Mouse (Mus musculus) yolk sac, embryonic 10.5 days (tissue): ENCODE data around the gene Pask.
A peak's percentile ranks its signal among the peaks of the same experiment; 100 is the strongest.
"Not testable (repeated sequence)": the region's sequence is repeated elsewhere in the genome, so short reads cannot be mapped to it uniquely, and the experiment has no call there.

Experiments
- DNase-seq: peaks from one replicate; pipeline ENCODE4 v3.0.0-alpha.2; 2017; ENCODE audit warnings: low spot score

Gene Pask

DNA sequence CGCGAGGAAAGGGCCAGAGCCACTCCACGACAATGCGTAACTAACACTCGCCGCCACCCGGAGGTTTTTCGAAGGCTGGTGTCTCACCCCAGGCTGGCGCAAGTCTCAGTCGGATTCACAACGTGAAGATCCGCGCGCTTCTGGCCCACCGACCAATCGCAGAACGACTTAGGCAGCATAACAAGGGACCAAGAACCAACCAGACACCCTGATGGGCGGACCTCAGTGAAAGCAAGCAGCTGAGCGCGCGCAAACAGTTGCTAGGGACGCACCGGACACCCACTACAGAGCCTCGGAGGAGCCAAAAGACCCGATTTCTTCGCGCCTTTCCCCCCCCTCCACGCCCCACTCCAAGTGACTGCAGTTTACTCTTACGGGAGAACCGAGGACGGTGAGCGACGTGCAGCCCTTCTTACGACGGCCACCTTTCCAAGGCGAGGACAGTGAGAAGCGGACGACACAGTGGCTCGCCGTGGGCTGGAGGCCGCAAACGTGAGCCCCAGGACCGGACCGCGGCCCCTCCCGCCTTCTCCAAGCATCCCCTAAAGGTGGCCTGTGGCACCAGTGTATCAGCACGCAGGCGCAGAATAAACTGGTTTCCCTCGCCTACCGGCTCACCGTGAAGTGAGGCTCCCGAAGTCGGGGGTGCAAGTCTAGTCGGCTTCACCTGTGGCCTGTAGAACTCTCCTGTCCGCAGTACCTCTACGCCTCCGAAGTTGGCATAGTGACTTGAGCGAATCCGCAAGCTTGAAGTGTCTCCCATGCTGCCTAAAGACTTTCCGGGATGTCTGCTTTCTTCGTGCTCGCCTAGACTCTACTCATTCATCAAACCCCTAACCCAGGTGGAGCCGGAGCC, at the start of gene Pask, which contains the start of gene Ppp1r7:
TSS of gene Pask (minus strand) at position 835 of the 856 bp plus-strand sequence.
TSS of gene Ppp1r7 (plus strand) at position 207 of the 856 bp plus-strand sequence.
- DNase-seq: peak; percentile 97

DNA sequence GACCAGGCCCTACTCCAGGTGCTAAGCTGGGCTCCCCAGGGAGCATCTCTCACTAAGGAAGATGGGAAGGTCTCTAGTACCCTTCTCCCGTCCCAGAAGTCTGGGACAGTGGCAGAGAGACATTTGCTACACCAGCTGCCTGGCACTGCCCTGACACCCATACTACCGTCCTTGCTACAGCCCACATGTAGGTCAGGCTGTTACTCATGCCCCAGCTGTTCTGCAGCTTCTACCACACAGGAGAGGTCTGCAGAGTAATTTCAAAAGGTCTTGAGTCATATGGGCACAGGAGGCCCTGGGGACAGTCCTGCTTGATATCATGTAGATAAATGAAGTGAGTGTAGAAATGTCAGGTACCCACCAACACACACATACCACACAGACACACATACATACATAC, 45.6 kb upstream of the Pask start:
- no peak for DNase-seq

GRCm38 (mm10) chr1:93387198-93387597, 43.9 kb upstream of the Pask start:
- no peak for DNase-seq

DNA sequence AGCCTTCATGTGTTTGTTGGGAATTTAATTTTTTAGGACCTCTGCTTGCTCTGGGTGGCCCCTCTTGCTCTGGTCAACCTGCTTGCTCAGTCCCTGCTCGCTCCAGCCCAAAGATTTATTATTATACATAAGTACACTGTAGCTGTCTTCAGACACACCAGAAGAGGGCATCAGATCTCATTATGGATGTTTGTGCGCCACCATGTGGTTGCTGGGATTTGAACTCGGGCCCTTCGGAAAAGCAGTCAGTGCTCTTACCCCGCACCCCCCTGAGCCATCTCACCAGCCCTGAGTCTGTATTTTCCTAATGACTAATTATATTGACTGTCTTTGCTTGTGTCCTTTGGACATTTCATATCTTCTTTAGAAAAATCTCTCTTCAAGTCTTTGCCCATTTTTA, 35.8 kb upstream of the Pask start:
- no peak for DNase-seq

DNA sequence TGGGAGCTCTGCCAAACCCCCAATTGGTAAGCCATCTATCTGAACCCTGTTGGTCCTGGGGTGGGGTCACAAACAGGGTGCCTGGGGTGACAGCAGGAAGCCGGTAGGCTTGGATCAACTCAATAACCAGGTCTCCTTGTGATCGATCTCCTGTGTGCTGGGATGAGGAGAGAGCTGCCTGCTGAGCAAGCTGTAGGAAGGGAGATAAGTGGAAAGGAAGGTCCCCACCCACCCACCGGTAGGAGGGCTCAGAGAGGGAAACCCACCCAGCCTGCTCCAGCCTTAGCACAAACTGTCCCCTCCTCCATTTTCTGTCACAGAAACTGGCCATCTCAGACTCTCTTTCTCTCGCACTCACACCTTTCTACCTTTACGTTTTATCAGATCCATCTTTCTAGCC, 34.0 kb upstream of the Pask start:
- DNase-seq: no peak

- no peak for DNase-seq
These were observed 30.4 kb upstream of the Pask start, which contains the start of gene Ano7 for GRCm38 (mm10) chr1:93373665-93374064. Gene Ano7 (plus strand): TSS chr1:93373930.

- no peak for DNase-seq
These were observed 22.4 kb upstream of the Pask start for GRCm38 (mm10) chr1:93365641-93366040.

DNA sequence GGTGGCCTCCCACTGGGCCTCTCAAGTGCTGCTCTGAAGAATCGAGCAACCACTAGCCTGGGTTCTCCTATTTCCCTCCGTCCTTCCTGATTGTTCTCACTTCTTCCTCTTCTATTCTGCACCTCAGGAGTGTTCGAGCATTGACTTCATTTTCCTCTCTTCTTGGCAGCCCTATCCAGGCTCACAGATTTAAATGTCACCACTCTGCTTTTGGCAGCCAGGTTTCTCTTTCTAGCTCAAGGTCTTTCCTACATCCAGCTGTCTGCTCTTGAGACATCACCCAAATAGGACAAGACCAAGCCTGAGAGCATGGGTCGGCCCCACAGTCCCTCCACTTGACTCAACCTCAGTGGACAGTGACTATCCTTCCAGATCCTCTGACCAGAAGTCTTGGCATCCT, 19.4 kb upstream of the Pask start:
- no peak for DNase-seq

DNA sequence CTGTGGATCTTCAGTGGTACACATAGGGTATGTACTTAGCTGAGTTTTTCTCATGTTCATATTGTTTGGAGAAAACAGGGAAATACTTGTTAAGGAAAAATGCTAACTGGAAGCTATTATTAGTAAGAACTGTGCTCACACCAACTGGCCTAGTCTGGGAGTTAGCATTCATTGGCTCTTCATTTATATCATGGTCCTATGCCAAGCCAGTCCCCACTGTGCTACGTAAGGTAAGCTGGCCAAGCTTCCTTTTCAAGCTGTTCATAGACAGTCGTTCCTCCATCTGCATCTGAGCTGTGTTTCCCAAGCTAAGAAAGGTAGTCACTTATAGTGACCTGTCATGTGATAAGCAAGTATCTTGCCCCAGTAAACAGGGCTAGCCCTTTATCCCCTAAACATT, 9.4 kb upstream of the Pask start:
- DNase-seq: no peak

GRCm38 (mm10) chr1:93349701-93350100, 6.4 kb upstream of the Pask start:
- DNase-seq: no peak

DNA sequence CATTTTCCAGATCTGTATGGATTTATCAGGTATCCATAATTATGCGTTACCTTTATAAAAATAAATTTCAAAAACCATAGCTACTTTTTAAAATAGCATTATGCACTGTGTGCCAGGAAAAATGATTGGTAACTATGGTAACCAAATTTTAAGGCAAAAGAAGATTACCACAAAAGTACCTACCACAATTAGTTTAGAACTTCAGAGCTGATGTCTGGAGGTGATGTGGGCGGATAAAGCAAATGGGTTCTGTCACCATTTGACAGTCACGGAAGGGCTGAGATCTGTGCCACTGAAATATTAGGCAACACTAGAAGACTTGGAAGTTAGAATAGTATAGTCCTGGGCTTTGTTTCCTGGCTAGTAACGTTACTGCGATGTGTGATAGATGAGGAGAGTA, 3.9 kb upstream of the Pask start:
- DNase-seq: no peak

GRCm38 (mm10) chr1:93343504-93344047, 294 bp upstream of the Pask start:
- peak; percentile 94 for DNase-seq

DNA sequence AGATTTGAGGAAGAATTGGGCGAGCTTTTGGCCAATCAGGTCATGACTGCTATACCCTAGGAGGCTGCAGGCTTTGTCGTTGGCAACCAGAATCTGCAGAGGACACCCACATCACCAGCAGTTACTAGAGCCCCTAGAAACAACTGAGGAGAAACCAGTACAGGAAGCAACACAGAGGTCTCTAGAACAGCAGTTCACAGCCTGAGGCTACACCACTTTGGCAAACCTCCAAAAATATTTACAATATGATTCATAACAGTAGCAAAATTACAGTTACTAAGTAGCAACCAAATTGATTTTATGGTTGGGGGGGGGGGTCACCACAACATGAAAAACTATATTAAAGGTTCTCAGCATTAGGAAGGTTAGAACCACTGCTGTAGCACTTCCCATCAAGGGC, 8.7 kb downstream of the Pask start:
- DNase-seq: no peak

DNA sequence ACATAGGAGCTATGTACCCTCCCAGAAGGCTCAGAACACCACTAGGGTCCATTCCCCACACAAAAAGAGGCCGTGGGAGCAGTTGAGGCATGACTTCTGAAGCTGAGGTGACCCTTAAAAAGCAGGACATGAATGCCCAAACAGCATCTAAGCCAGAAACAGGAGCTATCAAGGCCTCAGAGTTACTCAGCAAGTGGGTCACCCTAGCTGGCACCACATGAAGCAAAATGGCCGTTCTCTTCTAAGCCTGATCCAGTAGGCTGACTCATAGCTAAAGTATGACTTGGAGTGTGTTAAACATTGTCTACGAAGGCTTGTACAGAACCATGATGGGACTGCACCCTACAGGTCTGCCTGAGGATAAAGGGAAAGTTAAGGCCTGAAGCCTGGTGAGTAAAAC, 16.8 kb downstream of the Pask start:
- DNase-seq: no peak

DNA sequence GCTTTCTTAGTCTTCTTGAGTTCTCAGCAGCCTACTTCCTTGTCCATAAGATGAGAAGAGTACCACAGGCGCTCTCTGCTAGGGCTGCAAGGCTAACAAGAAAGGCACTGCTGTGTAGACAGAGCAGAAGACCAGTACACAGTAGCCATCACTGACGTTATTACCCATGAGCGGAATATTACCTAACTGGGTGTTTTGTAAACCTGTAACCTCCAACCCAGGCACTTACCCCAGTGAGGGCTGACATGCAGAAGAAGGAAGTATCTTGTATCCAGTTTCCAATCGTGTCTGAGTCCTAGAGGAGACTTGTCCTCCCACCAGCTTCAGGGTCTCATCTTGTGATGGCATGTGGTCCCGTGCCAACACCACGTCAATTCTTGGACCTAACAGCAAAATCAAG, 19.3 kb downstream of the Pask start:
- DNase-seq: no peak

DNA sequence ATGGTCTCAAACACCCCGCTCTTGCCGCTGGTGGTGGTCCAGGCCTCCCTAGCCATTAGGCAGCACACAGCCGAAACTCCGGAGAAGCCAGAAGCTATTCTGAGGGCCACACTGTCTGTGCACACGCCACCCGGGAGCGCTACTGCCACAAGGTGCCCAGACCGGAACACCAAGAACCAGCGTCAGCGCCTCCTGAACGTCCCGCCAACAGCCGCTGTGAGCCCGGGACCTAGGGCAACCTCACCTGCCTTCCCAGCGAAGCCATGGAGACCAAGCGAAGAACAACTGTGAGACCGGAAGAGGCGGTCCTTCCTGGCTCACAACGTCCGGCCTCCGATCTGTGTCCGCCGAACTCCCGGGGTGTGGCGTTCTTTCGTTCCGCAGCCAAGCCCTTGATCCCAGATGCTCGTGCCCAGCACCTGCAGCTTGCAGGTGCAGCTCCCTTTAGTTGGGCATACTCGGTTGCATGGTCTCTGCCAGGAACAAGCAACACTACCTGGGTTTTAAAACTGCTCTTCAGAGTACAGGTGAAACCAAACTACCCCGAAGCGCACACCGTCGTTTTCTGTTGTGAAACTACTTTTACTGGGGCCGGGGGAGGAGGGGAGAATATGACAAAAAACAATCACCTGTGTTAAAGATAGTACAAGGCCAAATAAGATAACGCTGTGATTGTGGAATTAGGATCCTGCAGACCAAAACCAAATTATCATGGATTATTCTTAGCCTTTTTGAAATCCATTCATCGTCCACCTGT, 37.5 kb downstream of the Pask start, which contains the start of gene Mterf4:
TSS of gene Mterf4 (minus strand) at position 335 of the 757 bp plus-strand sequence.
- DNase-seq: peak; percentile 75

GRCm38 (mm10) chr1:93300578-93300977, 42.7 kb downstream of the Pask start:
- no peak for DNase-seq

- peak; percentile 22 for DNase-seq
These were observed 43.5 kb downstream of the Pask start for GRCm38 (mm10) chr1:93299791-93300190.

DNA sequence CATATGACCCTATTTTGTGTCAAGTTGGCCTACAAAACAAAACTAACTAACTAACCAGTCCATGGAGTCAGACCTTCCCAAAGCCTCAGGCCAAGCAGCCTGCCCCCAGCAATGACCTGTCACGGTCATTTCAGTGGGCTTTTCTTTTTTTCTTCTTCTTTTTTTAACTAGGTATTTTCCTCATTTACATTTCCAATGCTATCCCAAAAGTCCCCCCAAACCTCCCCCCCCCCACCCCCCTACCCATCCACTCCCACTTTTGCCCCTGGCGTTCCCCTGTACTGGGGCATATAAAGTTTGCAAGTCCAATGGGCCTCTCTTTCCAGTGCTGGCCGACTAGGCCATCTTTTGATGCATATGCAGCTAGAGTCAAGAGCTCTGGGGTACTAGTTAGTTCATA, 48.8 kb downstream of the Pask start:
- not testable (repeated sequence) for DNase-seq

DNA sequence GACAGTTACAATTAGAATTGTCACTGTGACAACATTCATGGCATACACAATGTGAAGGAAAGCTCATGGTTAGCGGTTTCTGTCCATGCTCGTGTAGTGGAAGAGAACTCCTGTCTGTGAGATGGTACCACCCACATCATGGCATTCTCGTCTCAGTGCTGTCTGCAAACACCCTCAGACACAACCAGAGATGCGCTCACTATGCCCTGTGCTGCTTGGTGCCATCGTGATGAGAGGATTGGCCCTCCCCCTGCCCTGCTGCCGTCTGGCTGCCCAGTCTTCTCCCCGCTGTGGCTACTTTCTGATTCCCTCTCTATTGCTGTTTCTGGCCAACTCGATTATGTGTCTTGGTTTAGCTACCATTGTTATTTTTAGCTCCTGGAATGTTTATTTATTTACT, 51.3 kb downstream of the Pask start:
- no peak for DNase-seq

DNA sequence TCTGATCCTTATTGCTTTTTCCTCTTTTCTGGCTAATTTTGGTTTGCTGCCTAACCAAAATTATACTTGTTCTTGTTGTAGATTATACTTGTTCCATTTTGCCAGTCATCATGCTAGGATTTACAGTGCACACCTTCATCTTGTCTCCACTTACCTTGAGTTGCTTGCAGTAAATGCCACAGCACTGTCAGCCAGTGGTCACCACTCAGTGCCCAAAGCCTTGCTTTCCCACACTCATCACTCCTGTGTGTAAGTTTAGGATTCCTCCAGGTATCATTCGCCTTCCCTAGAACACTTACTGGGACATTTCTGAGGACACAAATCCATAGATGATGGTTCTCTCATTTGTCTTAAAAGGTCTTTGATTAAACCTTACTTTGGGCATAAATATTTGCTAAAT, 51.7 kb downstream of the Pask start:
- no peak for DNase-seq

DNA sequence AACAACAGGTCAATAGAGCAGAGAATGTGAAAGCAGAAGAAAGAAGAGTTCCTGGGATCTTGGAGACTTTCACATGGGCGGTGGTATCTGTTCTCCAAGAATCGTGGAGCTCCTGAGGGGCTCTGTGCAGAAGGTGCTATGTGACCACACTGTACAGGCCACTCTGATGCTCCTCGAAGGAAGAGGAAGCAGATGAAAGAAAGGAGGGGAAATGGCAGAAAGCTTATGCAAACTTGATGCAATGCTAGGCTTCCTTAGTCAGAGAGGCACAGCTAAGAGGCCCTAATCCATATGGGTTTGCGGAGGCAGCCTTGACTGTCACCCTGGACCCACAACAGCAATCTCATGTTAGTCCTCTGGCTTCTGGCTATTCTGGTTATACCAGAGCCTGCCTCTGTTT, 52.3 kb downstream of the Pask start:
- DNase-seq: no peak

DNA sequence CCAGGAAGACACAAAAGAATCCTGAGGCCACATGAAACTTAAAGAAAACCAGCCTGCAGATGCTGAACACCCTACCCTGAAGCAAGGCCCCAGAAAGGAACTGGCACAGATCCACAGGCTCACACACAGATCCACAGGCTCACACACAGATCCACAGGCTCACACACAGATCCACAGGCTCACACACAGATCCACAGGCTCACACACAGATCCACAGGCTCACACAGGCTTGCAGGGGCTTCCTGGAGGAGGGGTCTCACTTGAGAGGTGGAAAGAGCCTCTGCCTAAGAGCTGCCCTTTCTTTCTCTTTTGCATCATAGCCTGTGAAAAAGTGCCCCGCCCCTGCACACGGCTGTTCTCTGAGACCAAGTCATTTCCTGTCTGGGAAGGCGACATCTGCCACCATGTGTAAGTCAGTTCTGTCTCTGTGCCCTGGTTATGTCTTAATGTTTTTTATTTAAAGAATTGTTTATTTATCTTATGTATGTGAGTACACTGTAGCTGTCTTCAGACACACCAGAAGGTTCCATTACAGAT, 53.5 kb downstream of the Pask start:
- DNase-seq: no peak
